In the genomic region with DNA sequence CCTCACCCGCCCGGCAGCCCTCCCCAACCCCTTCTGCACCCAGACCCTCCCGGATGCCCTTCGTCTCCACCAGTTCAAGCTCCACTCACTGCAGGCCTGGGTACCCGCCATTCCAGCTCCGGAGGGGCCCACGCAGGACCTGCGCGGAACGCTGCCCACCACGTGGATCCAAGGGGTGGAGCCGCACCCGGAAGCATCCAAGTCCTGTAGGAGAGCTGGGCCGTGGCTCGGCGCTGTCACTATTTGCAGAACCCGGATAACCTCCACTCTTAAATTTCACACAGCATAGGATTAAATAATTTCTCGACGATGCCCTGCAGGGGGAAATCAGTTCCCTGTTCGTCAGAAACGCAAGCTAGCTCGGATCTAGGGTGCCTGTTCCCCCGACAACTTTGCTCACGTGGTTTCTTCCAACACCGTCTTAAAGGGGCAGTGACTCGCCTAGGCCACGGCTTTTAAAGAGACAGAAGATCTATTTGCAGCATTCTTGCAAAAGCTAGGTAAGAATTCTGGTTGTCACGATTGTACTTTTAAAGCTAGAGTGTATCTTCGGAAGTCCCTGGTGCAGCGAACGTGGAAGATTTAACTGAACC, we compare ENCODE assay signal across 8 mouse cellular contexts. TPM values are rescaled to one million over a fixed set of nuclear protein-coding genes. Genes with fewer than 3 reads are reported as not detected.
DNase-seq lines count a peak whose midpoint lies in the region; ATAC-seq and TF ChIP-seq lines count a peak whose summit lies in the region.

A gene (minus strand): TSS at position 185 of the 593 bp plus-strand sequence.
A gene (plus strand): TSS at position 451 of the 593 bp plus-strand sequence.

- peak within 1 kb of the TSS; percentile 89 for H3K9ac ChIP-seq in heart, embryonic 13.5 days
- peak within 1 kb of the TSS; percentile 75 for H3K9ac ChIP-seq in kidney, postnatal 0 days (ENCODE audit: low read depth, low read length)
- peak within 1 kb of the TSS; percentile 67 for H3K9ac ChIP-seq in liver, adult 2 months (ENCODE audit: low read depth, low read length)

- peaks cover 59% of the 10 kb centered on the region for H3K4me1 ChIP-seq in erythroblast, embryonic 14.5 days (ENCODE audit: control insufficient read depth)
- peaks cover 47% of the 10 kb centered on the region for H3K4me1 ChIP-seq in heart, embryonic 13.5 days
- 0 out of 2 replicates have a peak, but pooled peaks cover 17% of the 10 kb centered on the region for H3K4me1 ChIP-seq in kidney, postnatal 0 days (replicated peaks; ENCODE audit: insufficient read depth, low read length)
- H3K4me1 ChIP-seq in liver, adult 2 months (ENCODE audit: control insufficient read depth, insufficient read depth, low read length) = peaks cover 4% of the 10 kb centered on the region; the same call in 1 of the 2 replicates

- peak within 1 kb of the TSS; percentile 99 for H3K4me2 ChIP-seq in heart, embryonic 13.5 days
- H3K4me2 ChIP-seq in kidney, postnatal 0 days (ENCODE audit: low read length) = peak within 1 kb of the TSS; percentile 99
- H3K4me2 ChIP-seq in myocyte (ENCODE audit: low read depth) = peak within 1 kb of the TSS; percentile 98

- H3K79me2 ChIP-seq in liver, adult 2 months (ENCODE audit: control insufficient read depth, insufficient read depth, low read length) = no peaks in the 10 kb centered on the region
- peaks cover 37% of the 10 kb centered on the region for H3K79me2 ChIP-seq in myocyte (ENCODE audit: control insufficient read depth, insufficient read depth)

- H3K27me3 ChIP-seq in erythroblast, embryonic 14.5 days (ENCODE audit: control insufficient read depth) = no peaks in the 10 kb centered on the region
- H3K27me3 ChIP-seq in heart, embryonic 13.5 days (replicated peaks) = no peaks in the 10 kb centered on the region
- no peaks in the 10 kb centered on the region for H3K27me3 ChIP-seq in kidney, postnatal 0 days (ENCODE audit: insufficient read depth, low read length)
- no peaks in the 10 kb centered on the region for H3K27me3 ChIP-seq in liver, adult 2 months (ENCODE audit: control insufficient read depth, insufficient read depth, low read length)
- H3K27me3 ChIP-seq in myocyte (ENCODE audit: control insufficient read depth, insufficient read depth, insufficient read length) = no peaks in the 10 kb centered on the region
- no peaks in the 10 kb centered on the region for H3K27me3 ChIP-seq in splenic B cell, adult 2 months (ENCODE audit: control insufficient read depth, insufficient read depth, low read length, poor library complexity, severe bottlenecking)

- TF ChIP-seq CTCF in kidney, postnatal 0 days (IDR thresholded peaks at IDR 0.05; ENCODE audit: low read depth) = no peak
- no peak for TF ChIP-seq CTCF in liver, adult 2 months (IDR thresholded peaks at IDR 0.05; ENCODE audit: low read depth, low read length)

- peak within 1 kb of the TSS; percentile 75 for H3K4me3 ChIP-seq in erythroblast, embryonic 14.5 days (replicated peaks)
- H3K4me3 ChIP-seq in heart, embryonic 13.5 days = peak within 1 kb of the TSS; percentile 62
- H3K4me3 ChIP-seq in kidney, postnatal 0 days (replicated peaks; ENCODE audit: low read depth, low read length) = peak within 1 kb of the TSS; percentile 74
- H3K4me3 ChIP-seq in liver, adult 2 months (ENCODE audit: insufficient read depth, low read depth, low read length) = peak within 1 kb of the TSS; percentile 90
- peak within 1 kb of the TSS; percentile 90 for H3K4me3 ChIP-seq in myocyte

- peak within 1 kb of the TSS; percentile 34 for H3ac ChIP-seq in myocyte (ENCODE audit: control insufficient read depth, insufficient read length)

- ATAC-seq in CD4-positive, CD25-positive, alpha-beta regulatory T cell, adult 4 months = peak; percentile 86
- peak; percentile 53 for ATAC-seq in heart, embryonic 13.5 days (ENCODE audit: extremely low read depth, insufficient number of reproducible peaks, low FRiP score, low TSS enrichment)
- ATAC-seq in kidney, postnatal 0 days (replicated peaks; ENCODE audit: low FRiP score, low read depth) = peak; percentile 48

- TF ChIP-seq POLR2A in liver, adult 2 months (IDR thresholded peaks at IDR 0.05; ENCODE audit: extremely low read depth, insufficient read depth, low read length) = 0 out of 2 replicates have a peak, but pooled peaks have one; percentile 56
- TF ChIP-seq POLR2A in myocyte (IDR thresholded peaks at IDR 0.05; ENCODE audit: insufficient read length, low read depth) = peak; percentile 65

- H3K27ac ChIP-seq in heart, embryonic 13.5 days (replicated peaks) = peak within 1 kb of the TSS; percentile 88
- H3K27ac ChIP-seq in kidney, postnatal 0 days = peak within 1 kb of the TSS; percentile 56; the same call in 1 of the 2 replicates
- peak within 1 kb of the TSS; percentile 50 for H3K27ac ChIP-seq in liver, adult 2 months (replicated peaks; ENCODE audit: insufficient read depth, low read depth, low read length)

- peaks cover 29% of the 10 kb centered on the region for H3K36me3 ChIP-seq in erythroblast, embryonic 14.5 days (ENCODE audit: control insufficient read depth)
- H3K36me3 ChIP-seq in heart, embryonic 13.5 days = peaks cover 38% of the 10 kb centered on the region
- 0 out of 2 replicates have a peak, but pooled peaks cover 6% of the 10 kb centered on the region for H3K36me3 ChIP-seq in kidney, postnatal 0 days (ENCODE audit: insufficient read depth, low read length)
- no peaks in the 10 kb centered on the region for H3K36me3 ChIP-seq in liver, adult 2 months (ENCODE audit: control insufficient read depth, insufficient read depth, low read length)
- H3K36me3 ChIP-seq in myocyte (ENCODE audit: control insufficient read depth, insufficient read depth) = no peaks in the 10 kb centered on the region
- no peaks in the 10 kb centered on the region for H3K36me3 ChIP-seq in splenic B cell, adult 2 months (ENCODE audit: control insufficient read depth, insufficient read depth, low read length, poor library complexity, severe bottlenecking)

- WGBS in heart, embryonic 13.5 days = under 1% methylated on average over 31 of the region's 31 CpGs
- WGBS in kidney, postnatal 0 days = under 1% methylated on average over 31 of the region's 31 CpGs
- WGBS in liver, adult 2 months = under 1% methylated on average over 31 of the region's 31 CpGs

- H3K9me3 ChIP-seq in erythroblast, embryonic 14.5 days (ENCODE audit: control insufficient read depth, low read length) = no peaks in the 10 kb centered on the region
- no peaks in the 10 kb centered on the region for H3K9me3 ChIP-seq in heart, embryonic 13.5 days
- H3K9me3 ChIP-seq in kidney, postnatal 0 days (replicated peaks; ENCODE audit: low read length) = no peaks in the 10 kb centered on the region

- peak; percentile 82 for DNase-seq in brain, embryonic 18.5 days (ENCODE audit: low read depth, low spot score)
- peak; percentile 94 for DNase-seq in kidney, postnatal 0 days (ENCODE audit: low spot score)
- peak; percentile 86 for DNase-seq in liver, adult 2 months (ENCODE audit: extremely low read depth, low read depth, low spot score)
- DNase-seq in splenic B cell, adult 2 months (ENCODE audit: low read depth, low spot score) = peak; percentile 89

TF ChIP-seq in myocyte, 11 proteins besides CTCF, POLR2A, EP300 and RAD21:
- TF ChIP-seq POLR2AphosphoS2 (IDR thresholded peaks at IDR 0.05; ENCODE audit: insufficient read length, low read depth) = peak; percentile 58
- TF ChIP-seq REST (IDR thresholded peaks at IDR 0.05; ENCODE audit: insufficient read depth, insufficient read length) = no peak
- TF ChIP-seq CEBPB (IDR thresholded peaks at IDR 0.05; ENCODE audit: insufficient read depth, poor library complexity, severe bottlenecking) = no peak
- no peak for TF ChIP-seq MYOD1 (IDR thresholded peaks at IDR 0.05; ENCODE audit: control insufficient read depth in 1 of 3, insufficient read length in 2 of 3, low read depth in 2 of 3)
- TF ChIP-seq USF1 (IDR thresholded peaks at IDR 0.05; ENCODE audit: low read depth) = peak; percentile 62
- TF ChIP-seq SRF (IDR thresholded peaks at IDR 0.05; ENCODE audit: control insufficient read depth, insufficient read length, low read depth) = no peak
- peak; percentile 30 for TF ChIP-seq MAX (IDR thresholded peaks at IDR 0.05; ENCODE audit: low read depth)
- no peak for TF ChIP-seq TCF12 (IDR thresholded peaks at IDR 0.05; ENCODE audit: insufficient read depth, poor library complexity, severe bottlenecking)

RNA-seq across cellular contexts. Expression of the first gene that starts in this region (rescaled TPM):
- 10 to 100 TPM; 15.8 to 17.6 TPM for polyA plus RNA-seq in CD4-positive, CD25-positive, alpha-beta regulatory T cell, adult 4 months (2017; shearing (Covaris generic))
- polyA plus RNA-seq in erythroblast, embryonic 14.5 days (2012) = 0.70 and 0.83 TPM in 2 replicates
- 17.4 and 19.8 TPM in 2 replicates for polyA plus RNA-seq in heart, embryonic 13.5 days (2015; fragmentation: Nextera tagmentation; extraction: Ambion mirVana)
- 16.7 and 17.7 TPM in 2 replicates for polyA plus RNA-seq in kidney, postnatal 0 days (2015; fragmentation: Nextera tagmentation; extraction: Ambion mirVana)
- total RNA-seq in liver, adult 2 months (2014; rRNA removed) = 1.3 and 1.7 TPM in 2 replicates
- 6.5 and 7.0 TPM in 2 replicates for polyA plus RNA-seq in liver, adult 2 months (2012; rRNA removed)
- polyA plus RNA-seq in myocyte (2012; fragmentation: generic; extraction: Trizol) = 13.7 TPM

RNA-seq across cellular contexts. Expression of the second gene that starts in this region (rescaled TPM):
- not detected for polyA plus RNA-seq in CD4-positive, CD25-positive, alpha-beta regulatory T cell, adult 4 months (2017; shearing (Covaris generic))
- polyA plus RNA-seq in erythroblast, embryonic 14.5 days (2012) = 0.96 and 1.0 TPM in 2 replicates
- 12.8 and 13.0 TPM in 2 replicates for polyA plus RNA-seq in heart, embryonic 13.5 days (2015; fragmentation: Nextera tagmentation; extraction: Ambion mirVana)
- polyA plus RNA-seq in kidney, postnatal 0 days (2015; fragmentation: Nextera tagmentation; extraction: Ambion mirVana) = 3.0 and 4.0 TPM in 2 replicates
- total RNA-seq in liver, adult 2 months (2014; rRNA removed) = 0.18 and 0.20 TPM in 2 replicates
- 3.0 and 4.6 TPM in 2 replicates for polyA plus RNA-seq in liver, adult 2 months (2012; rRNA removed)
- polyA plus RNA-seq in myocyte (2012; fragmentation: generic; extraction: Trizol) = 36.0 TPM

Comparison
In these comparisons a context has a peak if more than half of its experiments do, and no peak if none do; other contexts are left out.
1. Peak in every context shown above with its lines: DNase-seq, ATAC-seq, H3K4me3 ChIP-seq and H3K27ac ChIP-seq.